Mouse (Mus musculus): Measurements from ENCODE around the gene Pvalb. TPM values are rescaled to one million over a fixed set of nuclear protein-coding genes. Genes with fewer than 3 reads are reported as not detected.
A peak's percentile ranks its signal among the peaks of the same experiment; 100 is the strongest.

Pvalb gene
- total RNA-seq, 4 experiments from 2014 or later, result 58.2 to 61.8 (median 60.5) TPM

DNA sequence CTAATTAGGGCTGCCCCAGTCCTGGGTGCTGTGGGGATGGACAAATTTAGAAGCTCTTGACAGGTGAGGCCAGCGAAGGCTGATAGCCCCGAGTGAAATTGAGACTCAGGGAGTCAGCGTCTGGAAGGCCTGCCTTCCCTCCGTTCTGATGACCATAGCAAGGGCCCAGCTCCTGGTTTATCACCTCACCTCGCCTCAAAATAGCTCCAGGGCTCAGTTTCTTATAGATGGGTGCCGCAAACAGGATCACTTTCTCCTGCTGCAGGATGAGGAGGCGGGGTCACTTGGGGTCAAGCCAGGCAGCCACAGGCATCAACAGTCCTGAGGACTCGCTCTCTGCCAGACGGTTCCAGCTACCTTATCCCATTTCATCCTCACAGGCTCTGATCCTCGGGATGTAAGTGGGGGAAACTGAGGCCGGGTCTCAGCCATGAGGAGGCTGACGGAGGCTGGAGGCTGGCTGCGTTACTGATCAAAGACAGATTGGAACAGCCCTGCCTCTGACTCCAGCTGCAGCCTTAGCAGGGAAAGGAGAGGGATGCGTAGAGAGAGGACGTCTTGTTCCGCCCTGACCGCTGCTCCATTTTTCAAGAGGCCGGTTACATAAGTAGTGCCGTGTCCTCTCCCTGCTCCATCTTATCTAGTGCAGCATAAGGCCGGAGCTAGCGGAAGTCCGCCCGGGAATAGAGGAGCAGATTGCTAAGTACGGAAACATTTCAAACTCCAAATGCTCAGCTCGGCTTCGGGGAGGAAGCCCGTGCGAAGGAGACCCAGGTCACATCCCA, 10.9 kb downstream of the Pvalb start:
- DNase-seq (ENCODE audit: low spot score in 2 of 2), result no peak

DNA sequence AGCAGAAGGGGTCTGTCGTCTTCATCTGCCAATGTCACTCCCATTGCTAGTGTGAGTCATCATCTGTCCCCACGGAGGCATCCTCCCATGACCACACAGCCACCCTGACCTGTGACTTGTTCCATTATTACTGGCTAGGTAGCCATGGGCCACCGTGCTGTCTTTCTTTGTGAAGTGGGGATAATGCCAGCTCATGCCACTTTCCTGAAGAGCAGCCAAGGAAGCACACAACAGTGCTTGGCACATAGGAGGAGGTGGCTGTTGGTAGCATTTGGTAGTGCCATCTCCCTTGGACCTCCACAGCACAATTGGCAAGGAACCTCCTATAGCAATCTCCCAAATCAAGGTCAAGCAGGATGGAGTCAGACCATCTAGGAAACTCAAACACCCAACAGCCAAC, 11.9 kb downstream of the Pvalb start:
- DNase-seq (ENCODE audit: low spot score in 2 of 2), result no peak

DNA sequence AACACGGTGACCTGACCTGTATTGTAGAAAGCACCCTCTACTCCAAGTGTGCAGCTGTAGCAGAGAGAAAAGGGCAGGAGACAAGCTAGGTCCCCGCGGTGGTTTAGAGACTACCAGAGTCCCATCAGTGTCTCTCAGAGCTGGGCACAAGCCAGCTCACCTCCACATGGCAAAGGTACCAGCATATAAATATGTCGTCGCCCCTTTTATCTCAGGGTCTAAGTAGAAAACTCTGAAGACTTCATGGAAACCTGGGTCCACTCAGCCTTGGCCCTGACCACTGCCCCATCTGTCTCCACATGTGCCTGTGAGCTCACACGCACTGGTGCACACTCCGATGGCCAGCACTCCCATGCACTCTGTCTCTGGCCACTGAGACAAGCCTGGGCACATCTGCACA, 16.6 kb downstream of the Pvalb start:
- no peak for DNase-seq (ENCODE audit: low spot score in 2 of 2)

DNA sequence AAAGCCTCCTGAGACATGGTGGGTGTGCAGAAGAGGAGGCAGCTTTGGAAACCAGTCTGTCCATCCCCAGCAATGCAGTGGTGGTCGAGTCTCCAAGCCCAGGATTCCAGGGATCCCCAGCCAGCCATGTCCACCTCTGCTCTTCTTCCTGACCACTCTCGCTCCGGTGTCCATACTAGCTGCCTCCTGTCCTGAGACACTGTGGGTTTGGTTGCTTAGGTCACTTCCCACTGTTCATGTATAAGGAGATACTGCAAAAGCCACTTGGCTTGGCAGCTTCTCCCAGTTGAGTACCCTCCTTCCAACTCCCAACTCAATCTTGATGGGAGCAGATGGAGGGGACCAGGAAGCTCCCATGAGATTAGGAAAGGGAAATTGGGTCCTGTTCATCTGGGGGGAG, 17.7 kb downstream of the Pvalb start:
- DNase-seq (ENCODE audit: low spot score in 2 of 2), result no peak

DNA sequence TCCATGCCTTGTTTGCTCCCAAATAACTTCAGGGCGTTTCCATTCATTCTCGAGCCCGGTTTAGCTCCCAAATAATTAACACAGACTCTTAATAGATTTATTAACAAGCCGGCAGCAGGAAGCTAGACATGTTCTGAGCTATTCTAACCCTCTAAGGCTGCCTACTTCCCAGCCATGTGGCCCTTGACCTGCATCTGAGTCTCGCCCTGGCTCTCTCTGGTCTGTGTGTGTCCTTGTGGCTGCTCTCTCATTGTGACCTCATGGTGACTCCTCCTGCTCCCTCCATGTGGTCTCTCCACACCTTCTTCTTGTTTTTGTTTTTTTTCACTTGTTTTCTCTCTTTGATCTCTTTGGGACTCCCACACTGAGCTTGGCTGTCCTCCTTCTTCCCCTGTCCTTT, 19.3 kb downstream of the Pvalb start:
- DNase-seq (ENCODE audit: low spot score in 2 of 2), result no peak

DNA sequence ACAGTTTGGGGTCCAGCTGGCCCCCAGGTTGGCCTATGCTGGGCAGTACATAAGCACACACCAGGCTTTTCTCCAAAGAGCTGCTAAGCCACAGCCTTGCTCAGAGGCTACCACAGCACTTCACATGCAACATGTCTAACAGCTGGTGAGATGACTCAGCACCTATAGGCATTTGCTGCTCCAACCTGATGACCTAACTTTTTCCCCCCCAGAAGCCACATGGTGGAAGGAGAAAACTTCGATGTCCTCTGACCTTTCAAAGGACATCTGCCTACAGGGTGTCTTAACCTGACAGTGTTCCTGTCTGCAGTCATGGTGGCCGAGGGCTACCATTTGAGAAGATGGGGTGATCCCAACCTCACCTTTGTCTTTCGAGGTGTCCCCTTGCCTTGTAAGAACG, 20.6 kb downstream of the Pvalb start:
- DNase-seq (ENCODE audit: low spot score in 2 of 2), result no peak

DNA sequence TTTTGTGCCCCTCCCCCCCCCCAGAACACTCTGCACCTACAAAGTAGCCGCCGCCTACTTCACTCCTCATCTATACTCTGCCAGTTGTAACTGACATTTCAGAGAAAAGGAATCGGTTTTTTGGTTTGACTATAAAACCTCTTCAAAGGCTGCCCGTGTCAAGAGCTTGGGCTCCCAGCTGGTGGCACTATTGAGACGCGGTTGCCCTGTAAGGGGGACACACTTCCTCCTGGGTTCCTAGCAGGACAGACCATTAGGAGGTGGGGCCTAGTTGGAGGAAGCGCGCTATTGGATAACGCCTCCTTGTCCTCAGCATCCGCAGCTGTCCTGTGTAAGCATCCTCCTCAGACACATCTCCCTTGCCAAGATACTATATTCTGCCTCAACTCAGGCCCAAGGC, 21.3 kb downstream of the Pvalb start:
- DNase-seq (ENCODE audit: low spot score in 2 of 2), result no peak

DNA sequence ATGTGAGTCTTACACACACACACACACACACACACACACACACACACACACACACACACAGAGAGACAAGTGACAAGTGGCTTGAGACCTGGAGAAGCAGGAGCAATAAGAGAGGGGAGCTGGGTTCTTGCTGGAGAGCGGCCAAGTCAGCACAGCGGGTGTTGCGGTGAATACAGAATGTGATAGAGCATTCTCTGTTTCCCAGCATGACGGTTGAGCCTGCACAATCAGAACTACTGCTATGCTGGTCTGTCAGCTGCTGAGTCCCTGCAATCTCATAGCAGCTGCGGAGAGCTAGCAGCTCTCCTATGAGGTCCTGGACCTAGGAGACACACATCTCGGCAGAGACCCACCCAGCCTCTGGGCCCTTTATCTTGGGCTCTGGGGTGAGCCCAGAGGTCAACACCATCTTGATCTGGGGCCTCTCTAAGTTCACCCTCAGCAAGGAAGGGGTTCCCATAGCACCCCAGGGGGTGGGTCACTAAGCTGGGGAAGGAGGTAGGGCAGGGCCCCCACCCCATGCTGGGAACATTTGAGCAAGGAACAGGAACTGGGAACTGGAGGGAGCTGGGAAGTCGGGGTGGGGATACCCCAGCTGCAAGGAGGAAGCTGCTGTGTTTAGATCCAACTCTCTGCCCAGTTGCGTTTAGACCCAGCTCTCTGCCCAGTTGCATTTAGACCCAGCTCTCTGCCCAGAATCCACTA, 24.3 kb downstream of the Pvalb start:
- peak; percentile 63 for DNase-seq (ENCODE audit: low spot score in 2 of 2)

DNA sequence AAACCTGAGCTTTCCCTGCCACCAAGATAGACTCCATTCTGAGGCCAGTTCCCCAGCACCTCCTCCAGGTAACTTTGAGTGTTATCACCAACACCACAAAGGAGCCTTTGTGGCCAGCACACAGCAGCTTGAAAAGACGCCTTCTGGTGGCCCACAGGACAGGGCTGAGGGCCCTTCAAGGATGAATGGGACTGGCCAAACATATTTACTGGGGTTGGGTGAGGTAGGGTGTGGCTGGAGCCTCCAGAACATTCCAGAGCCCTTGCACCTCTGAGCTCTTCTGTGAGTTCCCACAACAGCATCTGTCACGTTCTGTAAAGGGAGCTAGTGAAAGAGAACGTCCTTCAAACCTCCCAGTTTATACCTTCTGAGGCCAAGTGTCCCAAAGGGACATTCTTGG, 26.4 kb downstream of the Pvalb start:
- no peak for DNase-seq (ENCODE audit: low spot score in 2 of 2)

DNA sequence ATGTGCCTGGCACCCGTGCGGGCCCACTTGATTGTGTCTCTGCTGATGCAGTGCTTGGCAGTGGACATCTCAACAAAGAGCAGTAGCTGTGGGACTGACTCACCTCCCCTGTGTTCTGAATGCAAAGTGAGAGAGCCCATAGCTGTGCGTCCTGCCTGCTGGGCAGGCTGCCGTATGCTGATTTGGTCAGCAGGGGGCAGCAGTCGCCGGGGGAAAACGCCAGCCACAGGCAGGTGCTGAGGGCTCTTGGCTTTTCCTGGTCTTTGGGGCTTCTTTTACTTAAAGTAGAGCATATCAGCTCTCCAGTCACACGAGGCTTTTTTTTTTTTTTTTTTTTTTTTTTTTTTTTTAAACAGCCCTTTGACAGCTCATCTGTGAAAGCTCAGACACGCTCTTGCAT, 27.8 kb downstream of the Pvalb start:
- DNase-seq (ENCODE audit: low spot score in 2 of 2), result peak; percentile 63 to 84

DNA sequence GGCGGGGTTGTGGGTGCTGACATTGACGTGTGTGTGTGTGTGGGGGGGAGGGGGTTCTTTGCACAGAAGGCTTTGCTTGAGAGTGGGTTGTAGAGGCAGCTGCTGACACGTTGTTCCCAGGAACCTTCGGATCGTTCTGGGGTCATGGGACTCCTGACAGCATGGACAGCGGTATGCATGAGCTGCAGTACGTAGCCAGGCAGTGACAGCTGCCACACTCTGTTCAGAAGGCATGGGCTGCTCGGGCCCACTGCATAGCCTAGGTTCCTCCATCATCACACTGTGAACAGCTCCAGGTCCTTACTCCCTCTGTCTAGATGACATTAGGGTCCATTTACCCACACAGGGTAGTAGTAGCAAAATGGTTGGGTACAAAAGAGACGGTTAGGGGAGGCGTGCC, 28.9 kb downstream of the Pvalb start:
- no peak for DNase-seq (ENCODE audit: low spot score in 2 of 2)

DNA sequence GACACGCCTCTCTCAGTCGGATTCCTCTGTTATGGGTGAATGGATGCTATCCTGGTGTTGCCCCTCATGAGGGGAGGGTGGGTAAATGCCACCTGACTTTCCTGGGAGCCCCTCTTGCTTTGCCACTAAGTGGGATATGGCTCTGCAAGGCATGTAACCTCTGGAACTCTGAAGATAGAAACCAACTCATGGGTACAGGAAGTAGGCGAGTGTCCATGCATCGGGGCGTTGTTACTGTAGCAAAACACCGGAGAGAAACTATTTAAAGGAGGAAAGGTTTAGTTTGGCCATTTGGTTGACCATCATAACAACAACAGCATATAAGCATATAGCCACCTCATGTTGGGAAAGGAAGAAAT, 31.3 kb downstream of the Pvalb start:
- DNase-seq (ENCODE audit: low spot score in 2 of 2), result no peak

DNA sequence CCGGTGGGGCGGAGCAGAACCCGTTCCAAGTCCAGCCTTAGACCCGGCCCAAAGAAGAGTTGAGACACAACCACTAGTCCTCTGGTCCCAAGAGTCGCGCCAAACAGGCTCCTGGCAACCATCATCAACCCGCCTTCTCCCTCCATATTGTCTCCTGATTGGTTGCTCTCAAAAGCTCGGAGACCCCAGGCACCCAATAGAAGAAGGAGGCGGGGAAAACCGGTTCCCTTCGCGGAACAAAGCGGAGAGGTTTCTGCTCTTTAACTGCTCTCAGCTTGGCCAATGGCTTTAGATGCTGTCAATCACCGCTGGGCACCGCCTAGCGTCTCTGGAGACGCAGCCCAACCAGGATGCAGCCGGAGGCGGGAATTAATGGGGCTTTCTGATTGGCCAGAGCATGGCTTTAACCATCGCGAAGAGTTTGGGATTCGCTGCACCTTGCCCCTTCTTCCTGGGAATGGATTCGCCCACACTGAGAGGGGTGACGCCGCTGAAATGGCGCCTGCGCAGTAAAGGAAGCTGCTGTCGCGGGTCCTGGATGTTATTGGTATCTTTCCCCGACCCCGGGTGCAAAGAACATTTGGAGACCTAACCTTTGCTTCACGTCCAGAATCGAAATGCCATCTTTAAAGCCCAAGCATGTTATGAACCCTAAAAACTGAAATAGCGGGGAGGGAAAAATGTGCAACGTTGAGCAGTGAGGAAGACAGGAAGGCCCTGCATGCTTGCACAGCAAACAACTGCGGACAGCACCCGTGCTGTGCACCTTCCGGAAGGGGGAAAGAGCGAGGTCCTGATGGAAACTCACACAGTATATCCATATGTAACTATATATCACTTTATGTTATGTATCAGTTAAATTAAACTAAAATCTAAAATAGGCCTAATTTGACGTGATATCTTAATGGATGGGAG, 32.0 kb downstream of the Pvalb start, which contains the start of gene Ift27:
Gene Ift27, minus strand, starts transcription at position 136 of the 915 bp plus-strand sequence.
- DNase-seq (ENCODE audit: low spot score in 2 of 2), result peak; percentile 99 to 100

DNA sequence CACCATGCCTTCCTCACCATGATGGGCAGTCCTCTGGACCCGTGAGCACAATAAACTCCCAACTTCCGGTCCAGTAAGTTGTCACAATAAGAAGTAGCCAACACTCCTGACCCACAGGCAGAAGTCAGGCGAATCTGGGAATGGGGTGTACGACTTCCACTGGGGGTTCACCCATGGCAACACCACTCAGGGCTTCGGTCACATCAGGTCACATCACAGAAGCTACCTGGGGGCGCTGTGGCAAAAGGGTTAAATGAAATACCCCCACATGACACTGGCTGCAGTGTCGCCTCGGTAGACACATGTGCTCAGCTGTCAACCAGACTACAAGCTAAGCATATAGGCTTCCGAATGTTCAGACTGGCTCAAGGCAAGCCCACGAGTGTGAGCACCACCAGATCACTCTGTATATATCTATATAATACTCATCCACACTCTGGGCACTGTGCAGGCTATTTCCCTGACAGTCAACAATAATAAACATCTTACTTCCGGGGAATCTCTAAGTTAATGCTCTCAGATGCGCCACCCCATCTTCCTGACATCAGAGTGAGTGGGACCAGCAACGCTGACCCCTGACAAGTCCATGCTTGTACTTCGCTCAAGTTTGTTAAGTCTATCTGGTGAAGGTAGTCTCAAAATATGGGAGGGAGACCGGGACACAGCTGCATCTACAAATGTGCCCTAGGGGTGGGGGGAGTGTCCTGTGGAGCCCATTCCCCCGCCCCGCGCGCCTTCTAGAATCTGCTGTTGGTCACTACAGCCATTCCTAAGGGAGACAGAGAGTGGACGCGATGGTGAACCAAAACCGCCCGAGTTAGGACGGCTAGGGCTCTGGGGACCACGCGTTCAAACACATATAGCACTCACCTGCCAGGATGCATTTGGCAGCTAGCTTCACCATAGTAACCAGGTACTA, 33.0 kb downstream of the Pvalb start:
- DNase-seq (ENCODE audit: low spot score in 2 of 2), result no peak

DNA sequence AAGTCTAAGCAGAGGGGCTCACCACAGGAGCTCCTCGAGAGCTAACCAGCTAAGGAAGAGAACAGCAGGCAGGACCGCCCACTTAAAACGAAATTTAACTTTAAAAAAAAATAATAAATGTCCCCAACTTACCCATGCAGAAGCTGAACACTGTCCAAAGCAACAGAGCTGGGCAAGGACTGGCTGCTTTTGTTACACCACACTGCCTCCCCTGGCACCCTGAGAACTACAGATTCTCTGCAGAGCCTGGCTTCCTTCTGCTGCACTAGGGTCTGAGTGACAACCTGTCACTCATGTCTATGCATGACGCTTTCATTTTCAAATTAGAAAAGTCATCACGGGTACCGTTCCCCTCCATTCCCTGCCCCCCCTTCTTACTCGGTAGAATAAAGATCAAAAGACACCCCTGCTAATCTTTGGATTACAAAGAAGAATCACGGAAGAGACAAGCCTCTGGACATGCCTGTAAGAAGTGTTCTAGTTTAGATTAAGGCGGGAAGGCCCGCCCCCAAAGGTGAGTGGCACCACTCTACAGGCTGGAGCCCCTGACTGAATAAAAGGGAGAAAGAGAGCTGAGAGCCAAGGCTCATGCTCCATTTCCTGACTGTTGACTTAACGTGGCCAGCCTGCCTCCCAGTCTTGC, 33.8 kb downstream of the Pvalb start:
- peak in 1 of 2 experiments; percentile 35 for DNase-seq (ENCODE audit: low spot score in 2 of 2)

DNA sequence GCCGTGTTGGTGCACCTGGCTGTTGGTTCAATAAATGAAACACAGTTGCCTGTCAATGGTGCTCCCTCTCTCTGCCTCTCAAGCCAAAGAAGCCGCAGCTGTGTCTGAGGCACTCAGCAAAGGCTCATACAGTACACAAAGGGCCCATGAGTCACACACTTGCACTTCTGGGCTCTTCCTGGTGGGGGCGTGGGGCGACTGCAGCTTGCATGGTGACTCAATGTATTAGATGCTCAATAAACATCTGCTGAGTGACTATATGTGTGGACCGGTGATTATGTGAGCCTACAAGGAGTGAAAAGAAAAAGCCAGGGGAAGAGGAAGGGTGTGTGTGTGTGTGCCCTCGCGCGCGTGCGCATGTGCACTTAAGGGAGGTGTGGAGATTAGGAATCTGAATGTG, 34.5 kb downstream of the Pvalb start:
- no peak for DNase-seq (ENCODE audit: low spot score in 2 of 2)

DNA sequence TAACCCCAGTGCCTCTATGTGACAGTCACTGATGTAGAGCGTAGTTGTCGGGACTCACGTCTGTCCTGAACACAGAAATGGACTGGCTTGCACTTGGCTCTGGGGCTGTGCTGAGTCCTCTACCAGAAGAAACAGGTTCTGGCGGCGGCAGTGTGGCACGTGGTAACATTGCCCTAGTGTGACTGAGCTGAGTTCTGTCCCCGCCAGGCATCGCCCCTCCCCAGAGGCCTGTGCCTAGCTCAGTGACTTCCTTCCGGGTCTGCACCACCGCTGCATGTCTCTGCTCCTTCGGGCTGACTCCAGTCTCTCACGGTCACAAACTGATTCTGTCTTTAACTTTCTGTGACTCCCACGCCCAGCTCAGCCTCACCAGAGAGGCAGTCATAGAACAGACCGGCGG, 35.5 kb downstream of the Pvalb start:
- DNase-seq (ENCODE audit: low spot score in 2 of 2), result no peak

DNA sequence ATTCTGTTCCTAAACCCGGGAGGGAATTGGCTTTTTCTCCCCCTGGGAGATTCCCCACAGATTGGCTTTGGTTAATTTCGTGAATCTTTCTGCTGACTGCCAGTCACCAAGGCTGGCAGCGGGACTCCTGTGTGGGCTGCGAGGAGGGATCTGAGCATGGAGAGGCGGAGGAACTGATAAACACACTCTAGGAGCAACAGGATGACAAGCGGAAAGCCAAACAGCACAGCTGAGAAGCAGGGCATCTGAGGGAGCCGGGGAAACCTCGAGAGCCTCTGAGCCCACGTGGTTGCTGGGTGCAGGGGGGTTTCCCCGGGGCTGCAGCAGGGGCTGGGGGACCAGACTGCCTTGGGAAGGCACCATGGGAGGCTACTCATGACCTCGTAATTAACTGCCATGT, 36.6 kb downstream of the Pvalb start:
- peak in 1 of 2 experiments; percentile 54 for DNase-seq (ENCODE audit: low spot score in 2 of 2)

DNA sequence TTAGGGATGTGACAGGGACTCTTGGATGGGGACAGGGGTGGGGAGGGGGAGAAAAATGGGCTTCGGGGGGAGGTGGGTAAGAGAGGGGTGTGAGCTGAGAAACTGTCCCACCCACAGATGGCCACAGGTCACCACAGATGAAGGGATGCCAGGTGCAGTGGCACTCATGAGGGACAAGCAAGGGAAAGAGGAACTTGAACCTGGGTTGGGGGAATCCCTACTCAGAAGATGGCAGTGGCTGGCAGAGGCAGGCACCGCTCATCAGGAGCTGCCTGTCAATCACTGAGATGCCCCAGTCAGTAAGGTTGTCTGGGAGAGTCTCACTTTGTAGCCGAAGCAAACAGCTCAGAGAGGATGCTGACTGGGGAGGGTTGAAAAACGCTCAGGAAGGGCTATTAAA, 40.9 kb downstream of the Pvalb start:
- DNase-seq (ENCODE audit: low spot score in 2 of 2), result no peak

DNA sequence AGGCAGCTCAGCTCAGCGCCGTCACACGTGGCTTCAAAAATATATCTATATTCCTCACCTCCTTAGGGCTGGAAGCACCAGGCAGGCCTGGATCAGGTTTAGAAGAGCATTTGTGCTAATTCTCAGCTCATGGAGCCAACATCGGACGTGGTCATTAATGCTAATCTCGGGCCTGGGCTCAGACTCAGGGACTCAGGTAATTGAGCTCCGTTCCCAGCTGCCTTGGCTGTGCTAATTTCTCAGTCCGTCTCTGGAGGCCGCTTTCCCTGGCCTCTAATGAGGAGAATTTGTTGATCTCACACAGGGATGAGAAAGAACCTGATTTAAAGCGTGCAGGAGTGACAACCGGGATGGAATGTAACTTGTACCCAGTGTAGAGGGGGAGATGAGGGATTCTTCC, 41.7 kb downstream of the Pvalb start:
- DNase-seq (ENCODE audit: low spot score in 2 of 2), result no peak

Data from layer of hippocampus, adult 8-10 months (tissue).